Mouse (Mus musculus) heart, adult 18-20 months (tissue): ENCODE data around the gene Ksr1. TPM values are rescaled to one million over a fixed set of nuclear protein-coding genes. Genes with fewer than 3 reads are reported as not detected.
"Not testable (repeated sequence)": the region's sequence is repeated elsewhere in the genome, so short reads cannot be mapped to it uniquely, and the experiment has no call there.

ENCODE experiments used
- DNase-seq, 2 experiments: peaks; one replicate each; pipeline ENCODE4 v3.0.0; 2021 to 2022; ENCODE audit warnings: mixed read lengths in 1 of 2
- total RNA-seq, 2 experiments: library from RNA; stranded (reverse); gene quantifications; 2 replicates each; pipeline ENCODE4 v1.2.3; 2021

Ksr1 gene
- total RNA-seq, 2 experiments from 2014 or later: 5.7 to 5.8 TPM

- no peak for DNase-seq
Observed at GRCm38 (mm10) chr11:79008891-79009290, 137.3 kb downstream of the Ksr1 start.

GRCm38 (mm10) chr11:79008007-79008775, 138.0 kb downstream of the Ksr1 start:
- no peak for DNase-seq

DNA sequence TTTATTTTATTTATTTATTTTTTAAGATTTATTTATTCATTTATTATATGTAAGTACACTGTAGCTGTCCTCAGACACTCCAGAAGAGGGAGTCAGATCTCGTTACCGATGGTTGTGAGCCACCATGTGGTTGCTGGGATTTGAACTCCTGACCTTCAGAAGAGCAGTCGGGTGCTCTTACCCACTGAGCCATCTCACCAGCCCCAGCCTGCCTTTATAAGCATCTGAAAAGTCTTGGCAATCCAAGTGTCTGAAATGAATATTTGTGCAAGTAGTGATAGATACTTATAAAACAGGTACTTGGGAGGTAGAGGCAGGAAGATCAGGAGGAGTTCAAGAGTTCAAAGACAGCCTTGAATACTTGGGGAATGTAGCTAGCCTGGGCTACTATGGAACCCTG, 138.9 kb downstream of the Ksr1 start:
- DNase-seq: not testable (repeated sequence)

- DNase-seq: no peak
Observed at GRCm38 (mm10) chr11:79006417-79006816, 139.8 kb downstream of the Ksr1 start.

DNA sequence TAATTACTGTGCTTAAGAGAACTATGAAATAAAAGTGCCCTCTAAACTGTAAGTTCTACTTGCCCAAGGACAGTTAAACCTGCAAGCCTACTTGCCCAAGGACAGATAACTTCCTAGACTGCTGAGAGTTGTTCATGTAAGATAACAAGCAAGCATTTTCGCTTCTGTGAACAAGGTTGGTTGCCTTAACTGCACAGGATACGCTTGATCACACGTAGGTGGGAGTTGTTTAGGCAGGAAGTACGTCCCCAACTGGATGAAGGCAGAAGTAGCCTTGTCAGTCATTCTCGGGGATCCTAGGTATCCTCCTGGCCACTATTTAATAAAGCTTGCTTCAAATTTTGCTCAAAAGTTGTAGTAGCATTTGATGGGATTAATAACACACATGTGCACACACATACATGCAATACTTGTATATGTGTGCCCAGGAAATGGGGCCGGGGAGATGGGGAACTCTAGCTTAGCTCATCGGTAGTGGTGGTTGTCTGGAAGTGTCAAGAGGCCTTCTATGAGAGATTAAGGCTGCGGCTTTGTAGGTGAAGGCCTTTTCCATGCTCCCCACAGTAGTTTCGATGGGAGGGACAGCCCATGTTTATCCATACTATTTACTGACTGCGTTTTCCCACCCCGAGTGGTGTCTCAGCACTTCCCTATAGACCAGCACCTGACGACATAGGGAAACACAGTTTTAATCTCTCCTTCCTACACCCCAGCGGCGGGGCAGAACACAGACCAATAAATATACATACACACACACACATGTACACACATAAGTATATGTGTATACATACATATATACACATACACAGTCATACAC, 140.4 kb downstream of the Ksr1 start:
- no peak for DNase-seq

GRCm38 (mm10) chr11:79003769-79004638, 142.2 kb downstream of the Ksr1 start:
- no peak for DNase-seq

DNA sequence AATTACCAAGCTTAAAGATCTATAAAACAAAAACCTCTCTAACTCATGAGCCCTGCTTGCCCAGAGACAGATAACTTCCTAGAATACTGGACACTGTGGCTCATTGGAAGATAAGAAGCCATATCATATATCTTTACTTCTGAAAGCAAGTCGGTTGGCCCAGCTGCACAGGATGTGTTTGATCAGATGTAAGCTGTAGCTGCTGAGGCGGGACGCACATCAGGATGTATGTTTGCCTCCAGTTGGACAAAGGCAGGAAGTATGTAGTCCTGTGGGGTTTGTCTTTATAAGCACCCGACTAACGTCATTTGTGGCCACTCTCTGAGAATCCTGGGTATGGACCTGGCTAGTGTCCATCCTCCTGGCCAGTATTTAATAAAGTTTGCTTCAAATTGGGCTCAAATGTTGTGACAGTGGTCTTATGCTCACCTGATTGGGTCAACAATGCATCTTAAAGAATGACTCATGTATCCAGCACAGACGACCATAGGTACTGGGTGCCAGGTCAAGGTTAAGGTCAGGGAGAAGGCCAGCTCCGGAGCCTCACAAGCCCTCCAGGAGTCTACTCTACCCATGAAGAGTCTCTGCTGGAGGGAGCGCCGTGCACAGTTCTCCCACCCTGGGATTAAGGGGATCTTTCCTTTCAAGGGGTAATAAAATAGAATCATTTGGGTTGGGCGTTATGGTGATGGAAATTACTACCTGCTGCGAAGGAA, 143.0 kb downstream of the Ksr1 start:
- DNase-seq: peak in 1 of 2 experiments; percentile 45

- peak in 1 of 2 experiments; percentile 34 for DNase-seq
Observed at GRCm38 (mm10) chr11:79002551-79002951, 143.7 kb downstream of the Ksr1 start.

GRCm38 (mm10) chr11:79001871-79002270, 144.3 kb downstream of the Ksr1 start:
- DNase-seq: no peak

GRCm38 (mm10) chr11:78999118-78999517, 147.1 kb downstream of the Ksr1 start:
- DNase-seq: no peak

- DNase-seq: not testable (repeated sequence)
Observed at GRCm38 (mm10) chr11:78990875-78991543, 155.2 kb downstream of the Ksr1 start.

DNA sequence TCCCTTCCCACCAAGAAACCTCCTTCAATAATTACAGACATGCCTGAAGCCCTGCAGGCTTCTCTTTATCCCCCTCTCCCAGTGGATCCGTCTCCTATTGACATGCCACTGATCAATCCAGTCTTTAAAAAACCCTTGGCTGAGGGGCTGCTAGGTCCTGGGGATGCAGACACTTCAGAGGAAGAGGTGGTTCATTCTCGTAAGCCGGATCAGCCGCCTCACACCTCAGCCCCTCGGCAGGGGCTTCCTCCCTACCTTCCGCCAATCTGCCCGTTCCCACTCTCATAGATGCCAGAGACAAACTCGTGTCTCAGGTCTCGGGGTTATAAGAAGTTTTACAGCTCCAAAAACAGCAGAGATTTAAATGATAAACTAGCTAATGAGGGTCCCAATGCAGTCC, 156.1 kb downstream of the Ksr1 start:
- no peak for DNase-seq

DNA sequence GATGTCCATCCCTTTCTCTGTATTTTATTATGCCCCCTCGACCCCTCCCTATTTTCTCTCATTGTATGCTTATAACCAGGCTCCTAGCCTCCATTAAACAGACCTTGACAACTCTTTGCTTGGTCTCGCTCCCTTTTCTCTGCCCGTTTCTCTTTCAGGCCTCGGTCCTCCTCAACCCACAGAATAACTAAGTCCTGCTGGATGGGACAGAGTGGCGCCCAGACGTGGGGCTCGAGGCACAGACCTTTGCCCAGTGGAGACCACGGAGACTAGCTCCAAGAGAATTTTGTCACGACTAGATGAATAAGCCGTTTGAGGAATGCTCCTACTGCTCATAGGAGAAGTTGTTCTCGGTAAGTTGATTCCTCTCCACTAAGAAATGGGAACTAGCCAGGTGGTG, 157.0 kb downstream of the Ksr1 start:
- not testable (repeated sequence) for DNase-seq

DNA sequence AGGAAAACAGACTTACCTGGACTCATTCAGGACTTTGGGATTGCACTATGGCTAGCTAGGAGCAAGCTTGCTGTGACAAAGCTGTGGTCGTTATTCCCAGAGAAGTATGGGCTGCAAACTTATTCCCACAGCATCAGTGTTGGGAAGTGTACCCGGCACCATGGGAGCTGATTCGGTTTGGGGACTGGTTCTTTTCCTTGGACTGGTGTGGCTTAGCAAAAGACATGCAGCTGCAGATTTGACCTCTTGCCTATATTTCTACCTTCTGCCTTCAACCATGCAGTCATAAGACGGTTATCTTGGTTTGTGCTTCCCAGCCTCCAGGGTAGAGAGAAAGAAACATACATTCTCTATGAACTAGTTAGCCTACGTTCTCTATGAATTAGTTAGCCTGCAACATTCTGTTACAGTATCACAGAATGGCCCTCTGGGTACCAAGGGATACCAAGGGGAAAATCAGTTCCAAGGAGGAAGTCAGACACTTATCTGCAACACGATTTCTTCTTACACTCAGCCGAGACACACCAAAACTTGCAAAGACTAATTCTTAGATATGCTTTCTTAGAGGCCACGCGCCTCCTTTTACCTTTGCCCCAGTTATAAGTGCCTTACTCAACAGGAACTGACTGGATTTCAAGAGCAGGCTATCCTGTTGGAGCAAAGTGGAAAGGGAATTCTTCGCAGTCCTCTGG, 159.8 kb downstream of the Ksr1 start:
- DNase-seq: no peak

DNA sequence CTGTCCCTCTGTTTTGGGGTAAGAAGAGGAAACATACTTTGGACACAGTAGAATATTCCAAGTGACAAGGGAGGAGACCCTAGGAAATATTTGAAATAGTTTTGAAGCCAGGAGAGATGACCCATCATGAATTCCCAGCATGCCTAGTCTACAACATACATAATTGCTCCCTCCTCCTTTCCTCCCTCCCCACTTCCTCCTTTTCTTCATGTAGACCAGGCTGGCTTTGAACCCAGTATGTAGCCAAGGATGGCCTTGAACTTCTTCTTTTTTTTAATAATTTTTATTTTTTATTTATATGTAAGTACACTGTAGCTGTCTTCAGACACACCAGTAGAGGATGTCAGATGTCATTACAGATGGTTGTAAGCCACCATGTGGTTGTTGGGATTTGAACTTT, 160.7 kb downstream of the Ksr1 start:
- DNase-seq: no peak

GRCm38 (mm10) chr11:78984483-78985177, 161.6 kb downstream of the Ksr1 start, which contains the start of gene Lgals9:
TSS of gene Lgals9 (minus strand) at chr11:78984946.
- DNase-seq: peak; percentile 91 to 95

- DNase-seq: no peak
Observed at GRCm38 (mm10) chr11:78983539-78983938, 162.7 kb downstream of the Ksr1 start.

DNA sequence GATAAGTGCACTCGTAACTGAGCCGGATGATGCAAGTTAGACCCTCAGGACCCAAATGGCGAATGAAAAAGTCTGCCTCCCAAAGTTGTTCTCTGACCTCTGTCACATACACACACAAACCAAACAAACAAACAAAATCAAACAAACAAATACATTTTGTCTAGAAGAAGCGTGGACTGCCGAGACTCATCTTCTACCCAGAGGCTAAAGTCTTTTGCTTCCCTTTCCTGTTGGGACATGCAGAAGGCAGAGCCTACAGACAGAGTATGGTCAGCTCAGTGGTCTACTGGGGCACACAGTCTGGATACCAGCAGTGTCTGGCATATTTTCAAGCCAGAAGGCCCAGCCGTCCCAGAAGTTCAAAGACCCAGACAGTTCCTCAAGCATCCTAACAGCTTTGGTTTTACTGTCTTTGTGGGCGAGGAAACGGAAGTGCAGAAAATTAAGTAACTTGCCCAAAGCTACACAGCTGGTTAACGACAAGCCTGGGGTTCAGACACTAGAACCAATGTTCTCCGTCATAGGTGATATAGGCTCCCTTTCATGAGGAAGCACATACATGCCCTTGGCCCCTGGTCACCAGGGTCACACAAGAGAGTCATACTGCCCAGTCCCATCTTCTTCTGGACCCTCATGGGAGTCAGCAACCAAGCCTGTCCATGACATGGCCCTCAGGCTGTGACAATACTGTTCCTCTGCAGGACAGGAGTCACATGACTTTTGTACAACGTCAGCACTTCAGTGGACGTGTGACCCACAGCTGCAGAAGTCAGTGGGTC, 163.5 kb downstream of the Ksr1 start:
- DNase-seq: peak; percentile 30 to 34

DNA sequence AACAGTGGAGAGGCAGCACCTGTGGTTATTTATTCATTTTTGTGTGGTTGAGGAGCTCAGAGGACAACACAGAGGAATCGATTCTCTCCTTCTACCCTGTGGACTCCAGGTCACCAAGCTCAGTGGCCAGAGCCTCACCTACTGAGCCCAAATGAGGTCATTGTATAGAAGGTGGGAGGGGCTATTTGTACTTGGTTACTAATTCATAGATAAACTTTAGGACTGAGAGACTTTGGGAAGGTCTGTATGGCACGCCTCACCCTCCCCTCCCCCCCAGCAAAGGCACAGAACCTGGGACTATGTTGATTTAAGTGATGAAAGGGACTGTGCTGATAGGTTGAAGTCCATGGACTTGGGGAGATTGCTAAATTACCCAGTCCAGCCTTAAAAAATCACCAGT, 164.2 kb downstream of the Ksr1 start:
- no peak for DNase-seq
